Mouse (Mus musculus) midbrain, embryonic 11.5 days (tissue): ENCODE data around the gene Epop. TPM values are rescaled to one million over a fixed set of nuclear protein-coding genes. Genes with fewer than 3 reads are reported as not detected.

ENCODE experiments used
- ATAC-seq: fragments of 200-750 bp; cut with Nextera tagmentation; 2 replicates; pipeline ENCODE4 v1.8.0; 2017; ENCODE audit warnings: moderate TSS enrichment, moderate library complexity; ENCODE audit not compliant: low FRiP score
- DNase-seq: peaks from one replicate; pipeline ENCODE4 v3.0.0; 2015; ENCODE audit warnings: low spot score; ENCODE audit errors: missing footprints
- H3K27ac ChIP-seq: fragments of 300-500 bp; sonication (generic); 2 replicates; pipeline ENCODE4 v1.5.1; 2014; ENCODE audit warnings: low read depth, low read length
- H3K27me3 ChIP-seq: fragments of 300-500 bp; sonication (generic); 2 replicates; pipeline ENCODE4 v1.6.1; 2014; ENCODE audit warnings: mild to moderate bottlenecking, low read length, moderate library complexity, mixed read lengths; ENCODE audit not compliant: control insufficient read depth, insufficient read depth
- H3K36me3 ChIP-seq: fragments of 300-500 bp; sonication (generic); 2 replicates; pipeline ENCODE4 v1.6.1; 2014; ENCODE audit warnings: mild to moderate bottlenecking, low read length, moderate library complexity, mixed read lengths; ENCODE audit not compliant: control insufficient read depth, insufficient read depth
- H3K4me1 ChIP-seq: fragments of 300-500 bp; sonication (generic); 2 replicates; pipeline ENCODE4 v1.6.1; 2014; ENCODE audit warnings: low read length; ENCODE audit not compliant: control insufficient read depth, insufficient read depth
- H3K4me2 ChIP-seq: fragments of 300-500 bp; sonication (generic); 2 replicates; pipeline ENCODE4 v1.6.1; 2014; ENCODE audit warnings: mild to moderate bottlenecking, moderate library complexity
- H3K4me3 ChIP-seq: fragments of 300-500 bp; sonication (generic); 2 replicates; pipeline ENCODE4 v1.5.1; 2014; ENCODE audit warnings: low read depth, low read length
- H3K9ac ChIP-seq: fragments of 300-500 bp; sonication (generic); 2 replicates; pipeline ENCODE4 v1.6.1; 2014; ENCODE audit warnings: low read length
- H3K9me3 ChIP-seq: fragments of 300-500 bp; sonication (generic); 2 replicates; pipeline ENCODE4 v1.6.1; 2016; ENCODE audit warnings: low read length; ENCODE audit not compliant: control insufficient read depth
- WGBS: fragments of 180-500 bp; shearing (Covaris S2); extraction: QIAGEN DNeasy Blood & Tissue Kit; methylation state at CpG from one replicate; pipeline ENCODE4 v1.1.7; 2014; 5-methylcytosine and 5-hydroxymethylcytosine counted together
- polyA plus RNA-seq: library from polyadenylated mRNA; unstranded; fragments of >200 nt; fragmentation: Nextera tagmentation; extraction: Ambion mirVana; gene quantifications from 2 replicates; pipeline ENCODE4 v1.2.1, GENCODE M21; 2014

Epop gene
- polyA plus RNA-seq, 1 experiment from 2014 or later: 12.0 TPM

GRCm38 (mm10) chr11:97591910-97592309 lies 37.6 kb downstream of the Epop start:
- H3K27ac ChIP-seq: no peak overlapping the region
- no peak for ATAC-seq
- no peak overlapping the region for H3K9ac ChIP-seq
- no peak overlapping the region for H3K4me3 ChIP-seq
- no peaks in the 10 kb centered on the region for H3K36me3 ChIP-seq
- peaks cover 11% of the 10 kb centered on the region for H3K4me1 ChIP-seq
- no peaks in the 10 kb centered on the region for H3K9me3 ChIP-seq
- H3K27me3 ChIP-seq: peaks cover 2% of the 10 kb centered on the region; the same call in 1 of the 2 replicates
- WGBS: 11% methylated on average over 5 of the region's 5 CpGs
- no peak for DNase-seq
- H3K4me2 ChIP-seq: no peak overlapping the region

- H3K4me1 ChIP-seq: peaks cover 11% of the 10 kb centered on the region
- peaks cover 2% of the 10 kb centered on the region; the same call in 1 of the 2 replicates for H3K27me3 ChIP-seq
- ATAC-seq: no peak
- 39% methylated on average over 24 of the region's 24 CpGs for WGBS
- H3K27ac ChIP-seq: no peak overlapping the region
- DNase-seq: no peak
- no peaks in the 10 kb centered on the region for H3K9me3 ChIP-seq
- H3K4me2 ChIP-seq: no peak overlapping the region
- no peak overlapping the region for H3K9ac ChIP-seq
- H3K4me3 ChIP-seq: no peak overlapping the region
- no peaks in the 10 kb centered on the region for H3K36me3 ChIP-seq
These were observed 39.1 kb downstream of the Epop start for GRCm38 (mm10) chr11:97590227-97590960.

GRCm38 (mm10) chr11:97589216-97589615 lies 40.3 kb downstream of the Epop start:
- Histone ChIP-seq H3K4me3 (no peak overlapping the region), H3K9me3 (no peaks in the 10 kb centered on the region), H3K27me3 (peaks cover 2% of the 10 kb centered on the region; the same call in 1 of the 2 replicates), H3K36me3 (no peaks in the 10 kb centered on the region), H3K27ac (no peak overlapping the region), H3K9ac (no peak overlapping the region), H3K4me2 (no peak overlapping the region; the same call in 1 of the 2 replicates), H3K4me1 (peaks cover 11% of the 10 kb centered on the region)
- no peak for ATAC-seq
- DNase-seq: peak; percentile 91
- 2% methylated on average over 10 of the region's 10 CpGs for whole genome bisulfite sequencing

- no peak for ATAC-seq
- H3K36me3 ChIP-seq: no peaks in the 10 kb centered on the region
These were observed 43.6 kb downstream of the Epop start for GRCm38 (mm10) chr11:97585932-97586331.

GRCm38 (mm10) chr11:97584476-97584875 lies 45.0 kb downstream of the Epop start:
- H3K4me3 ChIP-seq: no peak overlapping the region
- WGBS: 83% methylated on average over 7 of the region's 7 CpGs
- peaks cover 8% of the 10 kb centered on the region for H3K4me1 ChIP-seq
- H3K9me3 ChIP-seq: no peaks in the 10 kb centered on the region
- no peaks in the 10 kb centered on the region for H3K36me3 ChIP-seq
- no peak for ATAC-seq
- H3K27me3 ChIP-seq: no peaks in the 10 kb centered on the region; the same call in 1 of the 2 replicates
- H3K4me2 ChIP-seq: no peak overlapping the region
- H3K9ac ChIP-seq: no peak overlapping the region
- no peak for DNase-seq
- H3K27ac ChIP-seq: no peak overlapping the region

More at GRCm38 (mm10) chr11:97585932-97586331, 43.6 kb downstream of the Epop start:
- 72% methylated on average over 10 of the region's 10 CpGs for WGBS
- Histone ChIP-seq H3K4me1 (peaks cover 11% of the 10 kb centered on the region), H3K27ac (no peak overlapping the region), H3K9ac (no peak overlapping the region), H3K4me2 (no peak overlapping the region), H3K27me3 (no peaks in the 10 kb centered on the region; the same call in 1 of the 2 replicates), H3K9me3 (no peaks in the 10 kb centered on the region), H3K4me3 (no peak overlapping the region)
- no peak for DNase-seq

- Histone ChIP-seq H3K9me3 (no peaks in the 10 kb centered on the region), H3K4me1 (peaks cover 19% of the 10 kb centered on the region), H3K27me3 (no peaks in the 10 kb centered on the region), H3K27ac (peak overlapping the region; percentile 30), H3K9ac (peak overlapping the region; percentile 36; the same call in 1 of the 2 replicates), H3K4me2 (peak overlapping the region; percentile 4; the same call in 1 of the 2 replicates), H3K4me3 (no peak overlapping the region), H3K36me3 (no peaks in the 10 kb centered on the region)
- 17% methylated on average over 10 of the region's 10 CpGs for WGBS
- ATAC-seq: no peak
- peak; percentile 91 for DNase-seq
These were observed 50.2 kb downstream of the Epop start for GRCm38 (mm10) chr11:97579088-97579857.

GRCm38 (mm10) chr11:97578286-97578685 lies 51.2 kb downstream of the Epop start:
- no peak overlapping the region for H3K4me3 ChIP-seq
- ATAC-seq (no peak), DNase-seq (no peak)
- H3K9ac ChIP-seq: no peak overlapping the region
- no peak overlapping the region for H3K4me2 ChIP-seq
- peaks cover 27% of the 10 kb centered on the region for H3K4me1 ChIP-seq
- H3K27me3 ChIP-seq: peaks cover 7% of the 10 kb centered on the region
- H3K36me3 ChIP-seq: no peaks in the 10 kb centered on the region
- H3K9me3 ChIP-seq: no peaks in the 10 kb centered on the region
- WGBS: 58% methylated on average over 2 of the region's 2 CpGs
- H3K27ac ChIP-seq: no peak overlapping the region
